Mouse (Mus musculus): Measurements from ENCODE around the gene Cd68.

Gene Cd68

DNA sequence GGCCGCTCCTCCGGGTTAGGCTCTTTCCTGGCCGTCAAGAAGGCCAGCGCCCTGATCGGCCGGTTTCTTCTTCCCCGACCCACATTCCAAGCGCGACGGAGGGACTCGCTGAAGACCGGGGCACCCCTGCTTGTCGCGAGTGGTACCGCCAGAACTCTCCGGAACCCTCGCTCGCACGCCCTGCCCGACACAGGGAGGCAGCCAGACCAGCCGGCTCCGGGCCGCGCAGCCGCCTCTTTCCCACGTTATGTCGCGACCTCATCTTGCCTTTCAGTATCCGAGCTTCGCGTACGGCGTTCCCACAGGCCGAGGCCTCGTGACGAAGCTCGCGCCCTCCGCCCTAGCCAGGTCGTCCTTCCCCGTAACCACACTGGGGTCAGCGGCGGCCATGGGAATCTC, 5.8 kb upstream of the Cd68 start:
- no peak for DNase-seq (ENCODE audit: low read depth in 1 of 2, low spot score in 2 of 2)

DNA sequence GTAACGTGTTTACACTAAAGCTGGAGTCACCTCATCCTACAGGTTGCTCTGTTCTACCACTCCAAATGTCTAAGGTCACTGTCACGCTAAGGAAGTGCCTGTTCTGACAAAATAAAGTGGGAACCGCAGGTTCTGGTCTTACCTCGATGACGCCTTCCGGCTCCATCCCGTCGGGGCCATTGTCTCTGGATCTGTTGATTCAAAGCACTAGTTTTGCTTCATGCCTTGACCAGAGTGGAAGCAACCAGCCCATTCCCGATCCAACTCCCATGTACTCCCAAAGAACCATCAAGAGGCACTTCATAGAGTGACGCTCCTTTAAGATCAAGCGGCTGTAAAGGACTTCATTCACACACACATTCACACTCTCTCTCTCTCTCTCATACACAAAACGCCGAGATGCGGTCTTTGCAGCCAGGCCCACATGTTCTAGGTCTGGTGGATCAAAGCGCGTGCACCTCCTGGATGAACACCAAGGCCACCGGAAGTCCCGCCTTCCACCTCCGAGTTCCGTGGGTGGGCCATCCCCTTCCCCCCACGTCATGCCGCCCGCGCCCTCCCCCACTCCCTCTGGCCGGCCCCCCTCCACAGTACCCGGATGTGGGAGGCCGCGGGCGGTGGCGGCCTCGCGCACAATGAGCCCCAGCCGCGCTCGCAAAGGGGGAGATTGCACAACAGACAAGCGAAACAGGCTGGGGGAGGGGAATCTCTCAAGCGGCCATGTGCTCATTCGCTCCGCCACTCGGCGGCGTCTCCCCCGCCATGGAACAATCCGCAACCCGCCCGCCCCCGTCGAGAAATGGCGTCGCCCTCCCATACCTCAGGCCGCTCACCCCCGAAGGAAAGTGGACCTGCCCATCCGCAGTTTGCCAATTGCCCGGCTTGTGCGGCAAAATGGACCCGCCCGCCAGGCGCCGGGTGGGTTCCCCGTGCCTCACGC, 5.1 kb upstream of the Cd68 start:
- DNase-seq (ENCODE audit: low read depth in 1 of 2, low spot score in 2 of 2) = peak; percentile 89 to 94

DNA sequence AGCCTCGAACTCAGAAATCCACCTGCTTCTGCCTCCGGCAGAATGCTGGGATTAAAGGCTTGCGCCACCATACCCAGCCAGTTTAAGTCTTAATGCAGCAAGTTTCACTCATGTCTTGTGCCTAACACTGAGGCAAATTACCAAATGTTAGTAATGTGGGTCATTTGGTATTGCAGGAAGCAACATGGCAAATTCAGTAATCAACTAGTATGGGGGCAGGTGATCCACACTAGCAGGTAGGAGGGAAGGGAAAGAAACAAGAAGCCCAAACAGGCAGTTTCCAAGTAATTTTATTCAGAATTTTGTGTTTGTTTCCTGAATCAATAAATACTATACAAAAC, 682 bp upstream of the Cd68 start:
- DNase-seq (ENCODE audit: low read depth in 1 of 2, low spot score in 2 of 2) = no peak

DNA sequence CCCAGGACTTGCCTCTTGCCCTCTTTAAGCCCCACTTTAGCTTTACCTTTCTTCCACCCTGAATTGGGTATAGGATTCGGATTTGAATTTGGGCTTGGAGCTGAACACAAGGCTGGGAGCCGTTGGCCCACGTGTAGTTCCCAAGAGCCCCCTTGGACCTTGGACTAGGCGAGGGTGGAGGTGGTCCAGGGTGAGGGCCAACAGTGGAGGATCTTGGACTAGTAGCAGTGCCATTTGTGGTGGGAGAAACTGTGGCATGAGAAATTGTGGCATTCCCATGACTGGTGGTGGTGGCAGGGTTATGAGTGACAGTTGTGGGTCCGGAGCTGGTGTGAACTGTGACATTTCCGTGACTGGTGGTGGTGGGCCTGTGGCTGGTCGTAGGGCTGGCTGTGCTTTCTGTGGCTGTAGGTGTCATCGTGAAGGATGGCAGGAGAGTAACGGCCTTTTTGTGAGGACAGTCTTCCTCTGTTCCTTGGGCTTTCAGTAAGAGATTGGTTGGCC, 444 bp downstream of the Cd68 start:
- no peak for DNase-seq (ENCODE audit: low read depth in 1 of 2, low spot score in 2 of 2)

DNA sequence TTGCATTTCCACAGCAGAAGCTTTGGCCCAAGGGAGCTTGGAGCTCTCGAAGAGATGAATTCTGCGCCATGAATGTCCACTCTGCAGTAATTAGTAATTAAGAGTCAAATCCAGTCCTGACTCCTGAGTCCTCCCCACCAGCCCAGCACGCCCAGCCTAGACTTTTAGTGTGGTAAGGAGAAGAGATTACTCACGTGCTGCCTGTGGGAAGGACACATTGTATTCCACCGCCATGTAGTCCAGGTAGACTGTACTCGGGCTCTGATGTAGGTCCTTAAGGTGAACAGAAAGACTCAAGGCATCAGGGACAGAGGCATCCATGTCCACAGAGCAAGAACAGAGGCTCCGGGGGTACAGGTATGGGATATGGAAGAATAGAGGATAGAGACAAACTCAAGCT, 1.1 kb downstream of the Cd68 start:
- no peak for DNase-seq (ENCODE audit: low read depth in 1 of 2, low spot score in 2 of 2)

DNA sequence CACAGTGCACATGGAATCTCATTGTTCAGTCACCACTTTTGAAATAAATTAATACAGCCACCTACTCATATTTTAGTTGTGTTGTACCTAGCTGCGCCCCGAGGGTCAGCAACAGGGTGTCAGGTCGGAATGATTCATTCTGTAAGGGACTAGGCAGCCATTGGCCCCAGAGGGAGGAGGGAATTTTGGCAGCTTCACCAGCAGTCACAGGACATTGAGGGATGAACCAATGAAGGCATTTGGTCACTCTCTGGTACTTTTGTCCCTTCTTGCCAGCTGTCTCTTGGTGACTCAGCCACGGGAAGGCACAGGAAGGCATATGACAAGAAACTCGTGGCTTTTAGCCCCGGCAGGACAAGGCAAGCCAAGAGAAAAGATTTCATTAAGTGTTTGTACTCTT, 2.2 kb downstream of the Cd68 start:
- DNase-seq (ENCODE audit: low read depth in 1 of 2, low spot score in 2 of 2) = no peak

DNA sequence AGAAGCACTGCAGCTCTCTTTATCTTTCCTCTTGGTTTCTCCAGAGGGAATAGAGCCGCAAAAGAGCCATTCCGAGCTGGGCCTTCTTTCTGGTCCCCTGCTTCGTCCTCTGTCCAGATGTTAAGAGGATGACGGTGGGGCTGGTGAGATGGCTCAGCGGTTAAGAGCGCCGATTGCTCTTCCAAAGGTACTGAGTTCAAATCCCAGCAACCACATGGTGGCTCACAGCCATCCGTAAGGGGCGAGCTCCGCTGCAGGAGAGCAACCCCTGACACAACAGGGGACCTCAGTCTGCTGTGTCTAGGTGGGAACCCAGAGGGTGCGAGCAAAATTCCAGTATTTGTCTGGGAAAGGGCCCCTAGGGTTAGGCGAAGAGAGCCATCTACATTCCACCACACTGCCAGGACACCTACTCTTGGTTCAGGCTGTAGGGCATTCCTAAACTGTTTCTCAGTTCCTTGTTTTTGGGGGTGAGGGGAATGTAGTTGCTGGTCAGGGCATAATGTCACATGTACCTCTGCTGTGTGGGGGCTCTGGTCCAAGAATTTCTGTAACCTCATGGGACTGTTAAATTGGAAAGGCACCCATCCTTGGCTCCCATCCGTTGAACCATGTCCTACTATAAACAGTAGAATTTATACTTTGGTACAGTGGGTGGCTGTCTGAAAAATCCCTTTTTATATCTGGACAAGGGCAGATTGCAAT, 2.8 kb downstream of the Cd68 start:
- DNase-seq (ENCODE audit: low read depth in 1 of 2, low spot score in 2 of 2) = no peak

DNA sequence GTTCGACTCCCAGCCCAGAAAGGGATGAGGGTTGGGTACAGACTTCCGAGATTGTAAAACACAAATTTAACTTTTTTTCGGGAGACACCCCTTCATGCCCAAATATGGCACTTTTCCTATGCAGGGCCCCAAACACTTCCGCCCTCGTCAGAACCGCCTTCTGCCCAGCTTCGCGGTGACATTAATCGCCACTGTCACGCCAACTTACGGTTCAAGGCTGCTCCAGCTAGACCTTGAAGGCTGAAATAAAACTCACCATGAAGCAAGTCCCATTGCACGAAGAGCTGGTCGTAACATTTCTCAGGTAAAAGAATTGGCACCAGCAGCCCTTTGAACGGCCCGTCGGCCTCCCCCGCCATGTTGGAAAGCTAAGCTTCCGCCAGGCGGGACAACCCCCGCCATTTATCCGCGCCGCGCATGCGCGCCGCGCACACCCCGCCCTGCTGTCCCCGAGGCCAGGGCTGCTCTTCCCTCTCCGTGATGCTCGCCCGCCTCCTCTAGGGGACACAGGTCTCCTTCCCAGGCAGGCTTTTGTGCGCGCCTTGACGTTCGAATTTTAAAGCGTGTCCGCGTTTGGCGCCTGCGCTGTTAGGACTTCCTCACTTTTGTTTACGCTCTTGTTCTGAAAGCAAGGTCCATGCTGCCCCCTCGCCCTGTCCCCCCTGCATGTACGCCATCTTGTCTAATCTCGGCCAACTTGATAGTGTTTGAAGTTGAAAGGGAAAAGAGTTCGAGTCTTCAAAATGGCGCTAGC, 3.6 kb downstream of the Cd68 start, which contains the start of gene Mpdu1:
Gene Mpdu1, minus strand, starts transcription at position 430 of the 754 bp plus-strand sequence.
- DNase-seq (ENCODE audit: low read depth in 1 of 2, low spot score in 2 of 2) = peak; percentile 94 to 95

DNA sequence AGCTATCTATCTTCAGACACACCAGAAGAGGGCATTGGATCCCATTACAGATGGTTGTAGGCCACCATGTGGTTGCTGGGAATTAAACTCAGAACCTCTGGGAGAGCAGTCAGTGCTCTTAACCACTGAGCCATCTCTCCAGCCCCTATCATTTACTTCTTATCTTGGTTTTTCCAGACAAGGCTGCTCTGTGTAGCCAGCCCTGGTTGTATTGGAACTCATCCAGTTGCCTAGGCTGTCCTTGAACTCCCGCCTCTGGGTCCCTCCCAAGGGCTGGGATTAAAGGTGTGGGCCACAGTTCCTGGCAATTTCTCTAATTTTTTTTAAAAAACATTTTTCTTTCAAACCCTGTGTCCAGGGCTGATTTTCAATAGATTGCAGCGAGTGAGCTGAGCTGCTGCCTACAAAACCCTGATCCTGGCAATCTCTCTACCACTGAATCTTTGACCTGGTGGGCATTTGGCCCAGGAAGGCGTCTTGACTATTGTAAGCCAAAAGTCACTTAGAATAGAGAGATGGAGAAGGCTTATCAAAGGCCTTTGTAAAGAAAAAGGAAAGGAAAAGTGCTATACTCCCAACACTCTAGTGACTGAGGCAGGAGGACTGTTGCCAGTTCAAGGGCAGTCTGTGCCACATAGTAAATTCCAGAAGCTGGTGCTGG, 4.6 kb downstream of the Cd68 start:
- no peak for DNase-seq (ENCODE audit: low read depth in 1 of 2, low spot score in 2 of 2)

DNA sequence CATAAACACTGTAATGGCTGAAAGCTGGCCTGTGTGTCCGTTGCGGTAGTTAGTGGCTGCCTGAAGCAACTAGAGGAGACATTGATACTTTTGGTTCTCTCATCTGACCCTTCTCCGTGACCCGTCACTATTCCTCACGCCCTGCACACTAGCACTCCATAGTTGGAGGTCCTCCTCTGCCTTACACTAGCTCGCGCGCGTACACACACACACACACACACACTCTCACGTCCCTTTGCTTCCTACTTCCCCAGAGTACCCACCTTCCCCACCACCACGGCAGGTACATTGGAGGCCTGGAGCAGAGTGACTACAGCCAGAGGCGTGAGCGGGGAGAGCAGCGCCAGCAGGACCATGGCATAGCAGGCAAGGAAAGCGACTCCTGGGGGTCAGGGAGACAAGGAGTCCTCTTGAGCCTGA, 8.5 kb downstream of the Cd68 start:
- DNase-seq (ENCODE audit: low read depth in 1 of 2, low spot score in 2 of 2) = no peak

DNA sequence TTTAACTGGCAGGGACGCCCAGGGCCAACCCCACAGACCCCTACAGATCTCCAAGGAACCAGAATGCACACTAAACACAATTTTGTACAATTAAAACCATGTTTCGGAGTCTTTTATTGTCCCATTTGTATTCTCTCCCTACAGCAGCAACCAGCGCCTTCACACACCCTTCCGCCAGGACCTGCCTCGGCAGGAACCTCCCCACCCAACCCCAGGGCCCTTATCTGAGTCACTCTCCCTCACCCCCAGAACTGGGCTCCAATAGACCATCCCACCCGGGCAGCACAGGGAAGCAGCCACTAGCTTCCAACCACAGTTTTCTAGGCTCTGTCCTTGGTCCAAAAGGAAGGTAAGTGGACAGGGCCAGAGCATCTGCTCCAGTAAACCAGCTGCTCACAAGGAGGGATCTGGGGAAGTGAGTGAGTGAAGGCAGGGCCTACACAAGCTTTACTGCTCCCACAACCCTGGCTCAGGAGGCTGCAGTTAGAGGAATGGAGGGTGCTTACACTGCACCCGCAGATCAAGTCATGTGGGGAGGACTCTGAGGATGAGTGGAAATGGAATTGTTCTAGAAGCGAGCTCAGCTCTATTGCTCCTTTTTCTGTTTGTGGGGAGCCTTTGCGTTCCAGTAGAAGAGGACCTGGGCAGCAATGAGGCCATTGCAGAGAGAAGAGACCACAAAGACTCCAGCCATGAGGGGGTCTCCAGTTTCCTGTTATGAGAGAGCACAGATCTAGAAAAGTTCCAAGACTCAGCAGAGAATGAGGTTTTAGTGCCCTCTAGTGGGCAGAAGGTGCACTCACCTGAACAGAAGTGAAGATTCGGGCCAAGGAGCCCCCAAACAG, 9.1 kb downstream of the Cd68 start:
- DNase-seq (ENCODE audit: low read depth in 1 of 2, low spot score in 2 of 2) = no peak

DNA sequence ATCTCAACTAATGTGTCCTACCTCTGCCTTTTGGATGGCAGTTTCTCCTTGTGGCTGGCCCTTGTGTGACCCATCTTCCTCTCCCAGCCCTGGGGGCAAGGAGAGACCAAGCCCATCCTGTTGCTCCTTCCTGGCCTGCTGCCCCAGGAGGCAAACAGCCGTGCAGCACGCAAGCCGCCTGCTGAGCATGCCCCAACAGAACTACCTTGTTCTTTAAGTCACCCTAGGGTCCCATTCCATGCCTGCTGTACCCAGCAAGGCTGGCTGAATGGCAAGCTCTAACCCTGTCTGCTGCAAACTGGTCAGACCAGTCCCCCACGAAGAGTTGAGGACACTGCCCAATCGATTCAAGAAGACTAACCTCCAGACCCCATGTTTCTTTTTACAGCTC, 9.9 kb downstream of the Cd68 start:
- DNase-seq (ENCODE audit: low read depth in 1 of 2, low spot score in 2 of 2) = no peak

DNA sequence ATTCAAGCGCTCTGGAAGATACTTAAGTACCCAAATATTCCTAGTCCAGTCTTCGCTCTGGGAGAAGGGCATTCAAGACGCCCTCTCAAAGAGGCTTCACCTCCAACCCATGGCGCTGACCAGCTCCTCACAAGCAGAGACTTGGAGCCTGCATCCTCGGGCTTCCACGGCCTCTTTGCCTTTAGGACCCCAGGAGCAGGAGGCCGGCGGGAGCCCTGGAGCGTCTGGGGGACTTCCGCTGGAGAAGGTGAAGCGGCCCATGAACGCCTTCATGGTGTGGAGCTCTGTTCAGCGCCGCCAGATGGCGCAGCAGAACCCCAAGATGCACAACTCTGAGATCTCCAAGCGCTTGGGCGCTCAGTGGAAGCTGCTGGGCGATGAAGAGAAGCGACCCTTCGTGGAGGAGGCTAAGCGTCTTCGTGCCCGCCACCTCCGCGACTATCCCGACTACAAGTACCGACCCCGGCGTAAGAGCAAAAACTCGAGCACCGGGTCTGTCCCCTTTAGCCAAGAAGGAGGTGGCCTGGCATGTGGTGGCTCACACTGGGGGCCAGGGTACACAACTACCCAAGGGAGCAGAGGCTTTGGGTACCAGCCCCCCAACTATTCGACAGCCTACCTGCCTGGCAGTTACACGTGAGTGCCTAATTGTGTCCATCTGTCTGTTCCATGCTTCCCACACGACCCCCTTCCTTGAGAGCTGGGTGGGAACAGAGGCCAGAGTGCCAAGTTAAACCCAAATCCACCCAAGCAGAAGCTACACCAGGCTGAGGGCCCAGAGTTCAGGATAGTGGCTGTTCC, 10.5 kb downstream of the Cd68 start, which contains the start of gene Sox15:
Gene Sox15, plus strand, starts transcription at position 51 of the 801 bp plus-strand sequence.
- DNase-seq (ENCODE audit: low read depth in 1 of 2, low spot score in 2 of 2) = no peak

DNA sequence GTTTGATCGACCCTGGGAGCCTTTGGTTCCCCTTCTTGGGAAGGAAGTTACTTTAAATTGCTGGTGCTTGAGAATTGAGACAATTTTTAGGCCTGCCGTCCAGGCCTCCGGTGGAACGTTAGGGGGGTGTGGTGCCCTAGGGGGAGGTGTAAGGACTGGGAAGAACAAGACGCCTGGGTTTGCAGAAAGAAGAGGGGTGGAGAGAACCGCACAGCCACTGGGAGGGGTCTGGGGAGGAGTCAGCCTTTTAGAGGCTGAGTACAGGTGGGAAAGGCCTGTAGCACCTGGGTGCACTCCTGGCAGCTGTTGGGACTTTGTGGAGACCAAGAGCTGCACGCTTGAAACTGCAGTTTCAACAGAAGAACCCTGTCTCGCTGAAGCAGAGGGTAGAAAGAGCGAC, 11.2 kb downstream of the Cd68 start:
- DNase-seq (ENCODE audit: low read depth in 1 of 2, low spot score in 2 of 2) = no peak

DNA sequence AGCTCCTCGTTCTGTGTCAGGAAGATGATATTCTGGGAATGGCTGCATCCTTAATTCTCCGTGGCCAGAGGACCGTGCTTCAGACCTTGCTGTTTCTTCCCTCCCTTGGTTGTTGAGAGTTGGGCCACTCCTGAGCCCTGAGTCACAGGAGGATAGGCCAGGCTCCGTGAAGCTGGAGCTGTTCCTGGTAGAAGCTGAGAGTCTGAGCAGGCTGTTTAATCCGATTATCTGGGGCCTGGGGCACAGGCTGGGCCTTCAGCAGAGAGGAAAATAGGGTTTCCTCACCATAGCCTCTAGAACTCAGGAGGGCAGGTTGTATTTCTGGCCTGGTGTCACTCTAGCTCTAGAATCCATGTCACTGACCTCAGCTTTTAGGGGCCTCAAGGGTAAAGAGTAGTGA, 12.6 kb downstream of the Cd68 start:
- no peak for DNase-seq (ENCODE audit: low read depth in 1 of 2, low spot score in 2 of 2)

DNA sequence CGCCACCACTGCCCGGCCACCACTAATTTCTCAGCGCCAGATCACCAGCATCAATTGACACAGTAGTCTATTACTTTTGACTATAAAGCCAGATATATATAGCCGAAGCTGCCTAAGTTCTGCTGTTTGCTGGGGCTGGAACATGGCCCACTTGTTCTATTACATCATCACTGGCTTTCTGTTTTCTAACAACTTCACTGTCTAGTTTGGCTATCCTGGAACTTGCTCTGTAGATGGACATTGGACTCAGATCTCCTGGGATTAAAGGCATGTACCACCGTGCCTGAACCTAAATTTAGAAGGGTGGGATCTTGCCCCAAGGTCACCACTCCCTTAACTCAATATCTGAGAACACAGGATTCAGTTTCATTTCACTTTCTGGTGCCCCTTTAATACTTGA, 20.1 kb downstream of the Cd68 start:
- DNase-seq (ENCODE audit: low read depth in 1 of 2, low spot score in 2 of 2) = no peak

DNA sequence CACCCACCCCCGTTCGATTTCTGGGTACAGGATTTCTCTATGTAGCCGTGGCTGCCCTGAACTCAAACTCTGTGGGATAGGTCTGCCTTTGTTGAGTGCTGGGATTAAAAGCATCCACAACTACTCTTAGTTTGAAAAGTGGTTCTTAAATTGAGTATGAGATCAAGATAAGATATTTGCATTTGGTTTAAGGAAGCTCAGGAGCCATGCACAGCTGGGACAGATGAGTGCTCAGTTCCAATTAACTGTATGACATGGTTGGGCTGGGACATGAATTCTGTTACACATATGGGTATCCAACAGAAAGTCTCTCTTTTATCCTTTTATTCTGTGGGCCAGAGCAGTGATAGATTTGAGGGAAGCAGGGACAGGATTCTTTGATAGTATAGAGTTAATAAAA, 30.5 kb downstream of the Cd68 start:
- no peak for DNase-seq (ENCODE audit: low read depth in 1 of 2, low spot score in 2 of 2)

DNA sequence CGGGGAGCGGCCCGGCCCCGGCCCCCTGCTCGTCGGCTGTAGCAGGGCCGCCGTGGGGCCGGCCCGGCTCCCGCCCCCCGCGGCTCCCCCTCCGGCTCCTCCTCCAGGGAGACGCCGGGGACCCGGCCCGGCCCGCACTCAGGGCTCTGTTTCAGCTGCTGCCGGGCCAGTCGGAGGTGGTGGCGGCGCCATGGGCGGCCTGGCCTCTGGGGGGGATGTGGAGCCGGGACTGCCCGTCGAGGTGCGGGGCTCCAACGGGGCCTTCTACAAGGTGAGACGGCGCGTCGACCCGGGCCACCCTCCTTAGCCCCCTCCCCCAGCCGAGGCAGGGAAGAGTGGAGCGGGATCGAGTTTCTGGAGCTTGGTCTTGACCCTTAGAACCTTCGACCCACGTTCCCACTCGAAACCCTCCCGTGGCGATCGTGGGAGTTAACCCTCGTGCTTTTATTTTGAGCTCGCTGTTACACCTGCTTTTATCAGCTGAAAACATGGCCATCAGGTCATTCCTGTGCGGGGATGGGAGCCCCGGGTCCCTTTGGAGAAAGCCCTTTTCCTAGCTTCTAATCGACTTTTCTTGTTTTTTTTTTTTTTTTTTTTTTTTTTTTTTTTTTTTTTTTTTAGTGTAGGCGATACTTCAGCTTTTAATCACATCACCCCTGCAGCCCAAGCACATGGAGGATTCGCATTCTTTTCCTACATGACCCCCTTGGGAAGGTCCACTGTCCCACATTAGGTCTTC, 32.7 kb downstream of the Cd68 start:
- DNase-seq (ENCODE audit: low read depth in 1 of 2, low spot score in 2 of 2) = no peak

Data from monocyte, adult 2 months (primary cell).